Mouse (Mus musculus) kidney, embryonic 14.5 days (tissue): ENCODE measurements around the gene Iqschfp. TPM values are rescaled to one million over a fixed set of nuclear protein-coding genes. Genes with fewer than 3 reads are reported as not detected.

Experiments
- ATAC-seq: fragments of 200-750 bp; cut with Nextera tagmentation; 2 replicates; pipeline ENCODE4 v1.8.0; 2017; ENCODE audit warnings: moderate number of reproducible peaks, mild to moderate bottlenecking, moderate TSS enrichment, moderate library complexity; ENCODE audit not compliant: low FRiP score, low TSS enrichment
- H3K27ac ChIP-seq: fragments of 300-500 bp; sonication (generic); 2 replicates; pipeline ENCODE4 v1.5.1; 2014; ENCODE audit warnings: low read depth, mild to moderate bottlenecking, low read length, moderate library complexity, mixed read lengths
- H3K27me3 ChIP-seq: fragments of 300-500 bp; sonication (generic); 2 replicates; pipeline ENCODE4 v1.6.1; 2014; ENCODE audit warnings: mild to moderate bottlenecking, low read length; ENCODE audit not compliant: control insufficient read depth, insufficient read depth
- H3K36me3 ChIP-seq: fragments of 300-500 bp; sonication (generic); 2 replicates; pipeline ENCODE4 v1.6.1; 2014; ENCODE audit warnings: low read length, mixed read lengths; ENCODE audit not compliant: control insufficient read depth, insufficient read depth
- H3K4me1 ChIP-seq: fragments of 300-500 bp; sonication (generic); 2 replicates; pipeline ENCODE4 v1.6.1; 2014; ENCODE audit warnings: low read length, mixed read lengths; ENCODE audit not compliant: control insufficient read depth, insufficient read depth
- H3K4me2 ChIP-seq: fragments of 300-500 bp; sonication (generic); replicated peaks from 2 replicates; pipeline ENCODE4 v1.6.1; 2014; ENCODE audit warnings: low read depth, mild to moderate bottlenecking, low read length
- H3K4me3 ChIP-seq: fragments of 300-500 bp; sonication (generic); 2 replicates; pipeline ENCODE4 v1.5.1; 2014; ENCODE audit warnings: mild to moderate bottlenecking, low read length
- H3K9ac ChIP-seq: fragments of 300-500 bp; sonication (generic); 2 replicates; pipeline ENCODE4 v1.6.1; 2014; ENCODE audit warnings: low read depth, mild to moderate bottlenecking, low read length, moderate library complexity
- H3K9me3 ChIP-seq: fragments of 300-500 bp; sonication (generic); 2 replicates; pipeline ENCODE4 v1.6.1; 2016; ENCODE audit warnings: low read length; ENCODE audit not compliant: control insufficient read depth
- WGBS: fragments of 180-500 bp; shearing (Covaris S2); extraction: QIAGEN DNeasy Blood & Tissue Kit; methylation state at CpG from one replicate; pipeline ENCODE4 v1.1.7; 2014; 5-methylcytosine and 5-hydroxymethylcytosine counted together
- polyA plus RNA-seq: library from polyadenylated mRNA; unstranded; fragments of >200 nt; fragmentation: Nextera tagmentation; extraction: Ambion mirVana; gene quantifications from 2 replicates; pipeline ENCODE4 v1.2.1, GENCODE M21; 2014

Gene Iqschfp
- polyA plus RNA-seq, 1 experiment from 2014 or later, result not detected

- 97% methylated on average over 5 of the region's 5 CpGs for WGBS
- no peaks in the 10 kb centered on the region for H3K36me3 ChIP-seq
- ATAC-seq, result no peak
Measured at GRCm38 (mm10) chr3:68510872-68511271, 618.8 kb downstream of the Iqschfp start.

GRCm38 (mm10) chr3:68511744-68512143, 619.7 kb downstream of the Iqschfp start:
- no peak overlapping the region for H3K4me2 ChIP-seq
- no peaks in the 10 kb centered on the region for H3K9me3 ChIP-seq
- 0 out of 2 replicates have a peak, but pooled peaks cover 3% of the 10 kb centered on the region for H3K4me1 ChIP-seq
- no peaks in the 10 kb centered on the region for H3K36me3 ChIP-seq
- no peak overlapping the region for H3K9ac ChIP-seq
- H3K27ac ChIP-seq, result no peak overlapping the region
- H3K4me3 ChIP-seq, result no peak overlapping the region
- 74% methylated on average over 4 of the region's 4 CpGs for WGBS
- H3K27me3 ChIP-seq, result no peaks in the 10 kb centered on the region
- no peak for ATAC-seq

More at GRCm38 (mm10) chr3:68510872-68511271, 618.8 kb downstream of the Iqschfp start:
- no peak overlapping the region for H3K4me3 ChIP-seq
- no peak overlapping the region for H3K27ac ChIP-seq
- H3K27me3 ChIP-seq, result no peaks in the 10 kb centered on the region
- H3K4me1 ChIP-seq, result 0 out of 2 replicates have a peak, but pooled peaks cover 3% of the 10 kb centered on the region
- no peaks in the 10 kb centered on the region for H3K9me3 ChIP-seq
- no peak overlapping the region for H3K4me2 ChIP-seq
- no peak overlapping the region for H3K9ac ChIP-seq

GRCm38 (mm10) chr3:68512327-68512726, 620.3 kb downstream of the Iqschfp start:
- no peaks in the 10 kb centered on the region for H3K27me3 ChIP-seq
- WGBS, result 55% methylated on average over 11 of the region's 11 CpGs
- no peaks in the 10 kb centered on the region for H3K9me3 ChIP-seq
- H3K4me2 ChIP-seq, result no peak overlapping the region
- H3K4me1 ChIP-seq, result 0 out of 2 replicates have a peak, but pooled peaks cover 3% of the 10 kb centered on the region
- ATAC-seq, result no peak; the same call in 1 of the 2 replicates
- no peaks in the 10 kb centered on the region for H3K36me3 ChIP-seq
- H3K9ac ChIP-seq, result no peak overlapping the region
- no peak overlapping the region for H3K4me3 ChIP-seq
- H3K27ac ChIP-seq, result no peak overlapping the region

GRCm38 (mm10) chr3:68513340-68514119, 621.5 kb downstream of the Iqschfp start:
- Histone ChIP-seq H3K4me1 (0 out of 2 replicates have a peak, but pooled peaks cover 3% of the 10 kb centered on the region), H3K9ac (no peak overlapping the region), H3K27ac (no peak overlapping the region), H3K4me3 (no peak overlapping the region), H3K4me2 (no peak overlapping the region), H3K36me3 (no peaks in the 10 kb centered on the region), H3K9me3 (no peaks in the 10 kb centered on the region), H3K27me3 (no peaks in the 10 kb centered on the region)
- 65% methylated on average over 7 of the region's 7 CpGs for WGBS
- ATAC-seq, result 0 out of 2 replicates have a peak, but pooled peaks have one; percentile 32

- Histone ChIP-seq H3K4me2 (no peak overlapping the region), H3K36me3 (no peaks in the 10 kb centered on the region), H3K27me3 (no peaks in the 10 kb centered on the region), H3K27ac (no peak overlapping the region), H3K9ac (no peak overlapping the region), H3K9me3 (no peaks in the 10 kb centered on the region), H3K4me1 (0 out of 2 replicates have a peak, but pooled peaks cover 3% of the 10 kb centered on the region), H3K4me3 (no peak overlapping the region)
- ATAC-seq, result no peak
- 84% methylated on average over 3 of the region's 3 CpGs for WGBS
Measured at GRCm38 (mm10) chr3:68514120-68514497, 622.1 kb downstream of the Iqschfp start.

GRCm38 (mm10) chr3:68514717-68515116, 622.7 kb downstream of the Iqschfp start:
- H3K4me1 ChIP-seq, result 0 out of 2 replicates have a peak, but pooled peaks cover 3% of the 10 kb centered on the region
- no peak overlapping the region for H3K4me3 ChIP-seq
- no peaks in the 10 kb centered on the region for H3K36me3 ChIP-seq
- no peaks in the 10 kb centered on the region for H3K27me3 ChIP-seq
- no peak overlapping the region for H3K4me2 ChIP-seq
- no peak overlapping the region for H3K9ac ChIP-seq
- 91% methylated on average over 3 of the region's 3 CpGs for WGBS
- no peak overlapping the region for H3K27ac ChIP-seq
- no peaks in the 10 kb centered on the region for H3K9me3 ChIP-seq
- ATAC-seq, result no peak

- Histone ChIP-seq H3K4me2 (no peak overlapping the region), H3K27me3 (no peaks in the 10 kb centered on the region), H3K36me3 (no peaks in the 10 kb centered on the region), H3K9ac (no peak overlapping the region), H3K4me1 (0 out of 2 replicates have a peak, but pooled peaks cover 3% of the 10 kb centered on the region), H3K27ac (no peak overlapping the region), H3K4me3 (no peak overlapping the region), H3K9me3 (no peaks in the 10 kb centered on the region)
- WGBS, result 82% methylated on average over 12 of the region's 12 CpGs
- ATAC-seq, result no peak
Measured at GRCm38 (mm10) chr3:68516393-68517081, 624.5 kb downstream of the Iqschfp start.

GRCm38 (mm10) chr3:68517236-68517635, 625.2 kb downstream of the Iqschfp start:
- Histone ChIP-seq H3K4me2 (no peak overlapping the region), H3K36me3 (no peaks in the 10 kb centered on the region), H3K27me3 (no peaks in the 10 kb centered on the region), H3K4me3 (no peak overlapping the region), H3K9ac (no peak overlapping the region), H3K9me3 (no peaks in the 10 kb centered on the region), H3K4me1 (0 out of 2 replicates have a peak, but pooled peaks cover 3% of the 10 kb centered on the region), H3K27ac (no peak overlapping the region)
- 54% methylated on average over 7 of the region's 7 CpGs for WGBS
- ATAC-seq, result no peak

- 89% methylated on average over 8 of the region's 8 CpGs for WGBS
- 0 out of 2 replicates have a peak, but pooled peaks cover 3% of the 10 kb centered on the region for H3K4me1 ChIP-seq
- no peaks in the 10 kb centered on the region for H3K36me3 ChIP-seq
- no peak overlapping the region for H3K4me2 ChIP-seq
- H3K27ac ChIP-seq, result no peak overlapping the region
- no peak for ATAC-seq
- H3K27me3 ChIP-seq, result no peaks in the 10 kb centered on the region
- H3K9me3 ChIP-seq, result no peaks in the 10 kb centered on the region
- H3K9ac ChIP-seq, result no peak overlapping the region
- no peak overlapping the region for H3K4me3 ChIP-seq
Measured at GRCm38 (mm10) chr3:68518041-68518440, 626.0 kb downstream of the Iqschfp start.
